Mouse (Mus musculus): ENCODE measurements around the gene Rbm39. TPM values are rescaled to one million over a fixed set of nuclear protein-coding genes. Genes with fewer than 3 reads are reported as not detected.

Rbm39 gene
- total RNA-seq, 2 experiments from 2014 or later: 346 to 390 TPM

- no peak for DNase-seq (ENCODE audit: low spot score in 2 of 2)
- Histone ChIP-seq H3K27ac (no peak overlapping the region), H3K4me3 (no peak overlapping the region)
- no peak for TF ChIP-seq CTCF (conservative IDR thresholded peaks at IDR 0.05)
These were observed 13.5 kb downstream of the Rbm39 start for GRCm38 (mm10) chr2:156166557-156166956.

- no peak for TF ChIP-seq CTCF (conservative IDR thresholded peaks at IDR 0.05)
- Histone ChIP-seq H3K4me3 (no peak overlapping the region), H3K27ac (no peak overlapping the region)
- DNase-seq (ENCODE audit: low spot score in 2 of 2): no peak
These were observed 14.6 kb downstream of the Rbm39 start for GRCm38 (mm10) chr2:156165478-156165877.

GRCm38 (mm10) chr2:156151538-156151937 is 28.5 kb downstream of the Rbm39 start:
- DNase-seq (ENCODE audit: low spot score in 2 of 2): no peak
- peak; percentile 65 for TF ChIP-seq CTCF (conservative IDR thresholded peaks at IDR 0.05)
- Histone ChIP-seq H3K4me3 (no peak overlapping the region), H3K27ac (no peak overlapping the region)

GRCm38 (mm10) chr2:156147316-156147915 is 32.6 kb downstream of the Rbm39 start:
- no peak for DNase-seq (ENCODE audit: low spot score in 2 of 2)
- Histone ChIP-seq H3K4me3 (no peak overlapping the region), H3K27ac (no peak overlapping the region)
- TF ChIP-seq CTCF (conservative IDR thresholded peaks at IDR 0.05): no peak

- no peak for DNase-seq (ENCODE audit: low spot score in 2 of 2)
- no peak overlapping the region for H3K27ac ChIP-seq
- TF ChIP-seq CTCF (conservative IDR thresholded peaks at IDR 0.05): no peak
- H3K4me3 ChIP-seq: no peak overlapping the region
These were observed 33.6 kb downstream of the Rbm39 start for GRCm38 (mm10) chr2:156146272-156146989.

GRCm38 (mm10) chr2:156145486-156146130 is 34.4 kb downstream of the Rbm39 start:
- DNase-seq (ENCODE audit: low spot score in 2 of 2): no peak
- no peak overlapping the region for H3K27ac ChIP-seq
- no peak for TF ChIP-seq CTCF (conservative IDR thresholded peaks at IDR 0.05)
- H3K4me3 ChIP-seq: no peak overlapping the region

GRCm38 (mm10) chr2:156143953-156144724 is 35.9 kb downstream of the Rbm39 start, which contains the start of the genes Romo1 and Nfs1:
Gene Romo1 (plus strand): TSS chr2:156144039.
Gene Nfs1 (minus strand): TSS chr2:156144186.
- H3K27ac ChIP-seq: peak within 1 kb of the TSS; percentile 90
- TF ChIP-seq CTCF (conservative IDR thresholded peaks at IDR 0.05): peak; percentile 69
- DNase-seq (ENCODE audit: low spot score in 2 of 2): peak; percentile 93 to 94
- H3K4me3 ChIP-seq: peak within 1 kb of the TSS; percentile 95

GRCm38 (mm10) chr2:156143367-156143766 is 36.7 kb downstream of the Rbm39 start:
- TF ChIP-seq CTCF (conservative IDR thresholded peaks at IDR 0.05): no peak
- Histone ChIP-seq H3K4me3 (peak overlapping the region; percentile 95), H3K27ac (peak overlapping the region; percentile 90)
- DNase-seq (ENCODE audit: low spot score in 2 of 2): no peak

GRCm38 (mm10) chr2:156142820-156143219 is 37.2 kb downstream of the Rbm39 start:
- no peak overlapping the region; the same call in 1 of the 2 replicates for H3K27ac ChIP-seq
- TF ChIP-seq CTCF (conservative IDR thresholded peaks at IDR 0.05): peak; percentile 60
- DNase-seq (ENCODE audit: low spot score in 2 of 2): no peak
- H3K4me3 ChIP-seq: peak overlapping the region; percentile 95

GRCm38 (mm10) chr2:156135695-156136094 is 44.3 kb downstream of the Rbm39 start:
- Histone ChIP-seq H3K27ac (no peak overlapping the region), H3K4me3 (no peak overlapping the region)
- peak; percentile 50 for TF ChIP-seq CTCF (conservative IDR thresholded peaks at IDR 0.05)
- no peak for DNase-seq (ENCODE audit: low spot score in 2 of 2)

GRCm38 (mm10) chr2:156134161-156134560 is 45.9 kb downstream of the Rbm39 start:
- no peak for TF ChIP-seq CTCF (conservative IDR thresholded peaks at IDR 0.05)
- H3K4me3 ChIP-seq: no peak overlapping the region
- DNase-seq (ENCODE audit: low spot score in 2 of 2): no peak
- H3K27ac ChIP-seq: no peak overlapping the region

GRCm38 (mm10) chr2:156126992-156127391 is 53.0 kb downstream of the Rbm39 start, which contains the start of gene Gm28036:
Gene Gm28036 (minus strand): TSS chr2:156127092.
- DNase-seq (ENCODE audit: low spot score in 2 of 2): no peak
- no peak for TF ChIP-seq CTCF (conservative IDR thresholded peaks at IDR 0.05)
- H3K27ac ChIP-seq: no peak within 1 kb of the TSS
- H3K4me3 ChIP-seq: no peak within 1 kb of the TSS

All from layer of hippocampus, adult 2 months (tissue).